In genomic region chr5:106451681-106452440, GRCm38 (mm10) we compare ENCODE assay signal across 11 mouse cellular contexts. TPM values are rescaled to one million over a fixed set of nuclear protein-coding genes. Genes with fewer than 3 reads are reported as not detected.
A peak's percentile ranks its signal among the peaks of the same experiment; 100 is the strongest.
DNase-seq lines count a peak whose midpoint lies in the region; ATAC-seq and TF ChIP-seq lines count a peak whose summit lies in the region.
"Had no signal": no experiment of that assay in that cellular context is flagged by ENCODE, and none has a peak within 500 bp of the region (broad histone marks: within the 10 kb centered on the region; RNA-seq: fewer than 3 reads in every experiment).

No protein-coding gene starts in this region.

- no peak for ATAC-seq in intestine, embryonic 14.5 days (replicated peaks; ENCODE audit: low FRiP score, low TSS enrichment, low read depth)
- ATAC-seq in intestine, postnatal 0 days: no peak
- no peak for ATAC-seq in hindbrain, embryonic 13.5 days (ENCODE audit: low FRiP score)
- no peak for ATAC-seq in neural tube, embryonic 13.5 days (ENCODE audit: low read depth)

- no peaks in the 10 kb centered on the region for H3K4me1 ChIP-seq in intestine, embryonic 14.5 days (replicated peaks; ENCODE audit: control insufficient read depth, insufficient read depth, low read length)
- no peaks in the 10 kb centered on the region for H3K4me1 ChIP-seq in intestine, postnatal 0 days (replicated peaks; ENCODE audit: control insufficient read depth, insufficient read depth, low read length)
- peaks cover 16% of the 10 kb centered on the region for H3K4me1 ChIP-seq in hindbrain, embryonic 13.5 days (replicated peaks)
- H3K4me1 ChIP-seq in neural tube, embryonic 13.5 days (replicated peaks): peaks cover 20% of the 10 kb centered on the region
- H3K4me1 ChIP-seq: lung, embryonic 15.5 days had no signal

- WGBS in intestine, embryonic 14.5 days: under 1% methylated on average over 32 of the region's 32 CpGs
- 2% methylated on average over 29 of the region's 32 CpGs for WGBS in intestine, postnatal 0 days
- under 1% methylated on average over 32 of the region's 32 CpGs for WGBS in hindbrain, embryonic 13.5 days
- WGBS in neural tube, embryonic 13.5 days: under 1% methylated on average over 32 of the region's 32 CpGs

- no peak for TF ChIP-seq CTCF in intestine, postnatal 0 days (IDR thresholded peaks at IDR 0.05; ENCODE audit: low read depth)

- no peak overlapping the region for H3K4me3 ChIP-seq in intestine, embryonic 14.5 days (ENCODE audit: low read depth, low read length)
- H3K4me3 ChIP-seq in intestine, postnatal 0 days (ENCODE audit: low read depth, low read length): no peak overlapping the region
- H3K4me3 ChIP-seq in hindbrain, embryonic 13.5 days: peak overlapping the region; percentile 15; the same call in 1 of the 2 replicates
- H3K4me3 ChIP-seq in neural tube, embryonic 13.5 days: peak overlapping the region; percentile 22
- H3K4me3 ChIP-seq: lung, embryonic 15.5 days had no signal

- H3K36me3 ChIP-seq in intestine, embryonic 14.5 days (ENCODE audit: control insufficient read depth, insufficient read depth, low read length): no peaks in the 10 kb centered on the region
- H3K36me3 ChIP-seq in intestine, postnatal 0 days (ENCODE audit: control insufficient read depth, insufficient read depth): no peaks in the 10 kb centered on the region
- no peaks in the 10 kb centered on the region for H3K36me3 ChIP-seq in hindbrain, embryonic 13.5 days
- H3K36me3 ChIP-seq in neural tube, embryonic 13.5 days: no peaks in the 10 kb centered on the region
- H3K36me3 ChIP-seq: lung, embryonic 15.5 days had no signal

- H3K4me2 ChIP-seq in intestine, embryonic 14.5 days (ENCODE audit: low read length): no peak overlapping the region
- H3K4me2 ChIP-seq in intestine, postnatal 0 days (replicated peaks; ENCODE audit: low read depth): no peak overlapping the region
- no peak overlapping the region for H3K4me2 ChIP-seq in hindbrain, embryonic 13.5 days
- peak overlapping the region; percentile 20; the same call in 1 of the 2 replicates for H3K4me2 ChIP-seq in neural tube, embryonic 13.5 days
- H3K4me2 ChIP-seq: lung, embryonic 15.5 days had no signal

- H3K27me3 ChIP-seq in intestine, embryonic 14.5 days (replicated peaks; ENCODE audit: control insufficient read depth, insufficient read depth, low read length): peaks cover 97% of the 10 kb centered on the region
- peaks cover 93% of the 10 kb centered on the region for H3K27me3 ChIP-seq in intestine, postnatal 0 days (replicated peaks; ENCODE audit: control insufficient read depth, insufficient read depth, low read length)
- H3K27me3 ChIP-seq in hindbrain, embryonic 13.5 days: peaks cover 92% of the 10 kb centered on the region
- H3K27me3 ChIP-seq in neural tube, embryonic 13.5 days: peaks cover 95% of the 10 kb centered on the region

- H3K9me3 ChIP-seq in intestine, embryonic 14.5 days (ENCODE audit: control insufficient read depth, low read length): no peaks in the 10 kb centered on the region
- no peaks in the 10 kb centered on the region for H3K9me3 ChIP-seq in intestine, postnatal 0 days (ENCODE audit: control insufficient read depth)
- no peaks in the 10 kb centered on the region for H3K9me3 ChIP-seq in hindbrain, embryonic 13.5 days
- H3K9me3 ChIP-seq in neural tube, embryonic 13.5 days: no peaks in the 10 kb centered on the region
- H3K9me3 ChIP-seq: lung, embryonic 15.5 days had no signal

- no peak overlapping the region for H3K9ac ChIP-seq in intestine, embryonic 14.5 days (ENCODE audit: low read length)
- H3K9ac ChIP-seq in intestine, postnatal 0 days (ENCODE audit: low read depth, low read length): no peak overlapping the region
- H3K9ac ChIP-seq in hindbrain, embryonic 13.5 days: no peak overlapping the region
- 0 out of 2 replicates have a peak overlapping the region, but pooled peaks have one; percentile 45 for H3K9ac ChIP-seq in neural tube, embryonic 13.5 days
- H3K9ac ChIP-seq: lung, embryonic 15.5 days had no signal

- peak; percentile 67 for DNase-seq in intestine, embryonic 14.5 days (ENCODE audit: low spot score)
- peak; percentile 73 to 78 for DNase-seq in cerebellum, postnatal 14 days
- no peak for DNase-seq in left cerebral cortex, postnatal 36 days (ENCODE audit: low spot score in 2 of 2)
- DNase-seq in c-Kit-positive CD71-positive TER-119-positive erythroid progenitor cells, embryonic 14.5 days (ENCODE audit: low spot score): no peak
- DNase-seq in thymus, postnatal 0 days (ENCODE audit: low spot score): no peak

- H3K27ac ChIP-seq in intestine, embryonic 14.5 days (ENCODE audit: low read depth): no peak overlapping the region
- no peak overlapping the region for H3K27ac ChIP-seq in intestine, postnatal 0 days (ENCODE audit: low read depth, low read length)
- no peak overlapping the region for H3K27ac ChIP-seq in hindbrain, embryonic 13.5 days
- no peak overlapping the region for H3K27ac ChIP-seq in neural tube, embryonic 13.5 days (replicated peaks)
- H3K27ac ChIP-seq: lung, embryonic 15.5 days had no signal

- intact Hi-C loops in left cerebral cortex, postnatal 36 days (cut with DNase I): no loop called here

RNA-seq across cellular contexts. Expression of gene Barhl2, which starts 6.1 kb away (rescaled TPM):
- polyA plus RNA-seq in intestine, embryonic 14.5 days (2014; fragmentation: Nextera tagmentation; extraction: Ambion mirVana): not detected in 2 replicates
- not detected in 2 replicates for polyA plus RNA-seq in intestine, postnatal 0 days (2015; fragmentation: Nextera tagmentation; extraction: Ambion mirVana)
- polyA plus RNA-seq in hindbrain, embryonic 13.5 days (2015; fragmentation: Nextera tagmentation; extraction: Ambion mirVana): 1.6 and 1.9 TPM in 2 replicates
- 2.3 and 2.9 TPM in 2 replicates for polyA plus RNA-seq in neural tube, embryonic 13.5 days (2015; fragmentation: Nextera tagmentation; extraction: Ambion mirVana)
- total RNA-seq in left cerebral cortex, postnatal 36 days (2021): 1 to 10 TPM in 1 of 2 experiments, under 1 TPM in 1; 0.62 to 1.2 TPM
- not detected in 2 replicates for polyA plus RNA-seq in thymus, postnatal 0 days (2015; fragmentation: Nextera tagmentation; extraction: Ambion mirVana)
- total RNA-seq: ES-E14 had no signal
- polyA plus RNA-seq: large intestine, adult 2 months; lung, embryonic 15.5 days had no signal

Comparison
In these comparisons a context has a peak if more than half of its experiments do, and no peak if none do; other contexts are left out.
1. DNase-seq: peak in intestine, embryonic 14.5 days (single experiment) and cerebellum, postnatal 14 days (2 of 2); none in left cerebral cortex, postnatal 36 days (0 of 2), c-Kit-positive CD71-positive TER-119-positive erythroid progenitor cells, embryonic 14.5 days (single experiment) and thymus, postnatal 0 days (single experiment).
2. H3K4me3 ChIP-seq: peak in hindbrain, embryonic 13.5 days (single experiment) and neural tube, embryonic 13.5 days (single experiment); none in intestine, embryonic 14.5 days (single experiment) and intestine, postnatal 0 days (single experiment).